Mouse (Mus musculus): ENCODE data around the gene Gm42742. TPM values are rescaled to one million over a fixed set of nuclear protein-coding genes. Genes with fewer than 3 reads are reported as not detected.
A peak's percentile ranks its signal among the peaks of the same experiment; 100 is the strongest.

The Gm42742 gene
- polyA plus RNA-seq, 1 experiment: 2.2 TPM

DNA sequence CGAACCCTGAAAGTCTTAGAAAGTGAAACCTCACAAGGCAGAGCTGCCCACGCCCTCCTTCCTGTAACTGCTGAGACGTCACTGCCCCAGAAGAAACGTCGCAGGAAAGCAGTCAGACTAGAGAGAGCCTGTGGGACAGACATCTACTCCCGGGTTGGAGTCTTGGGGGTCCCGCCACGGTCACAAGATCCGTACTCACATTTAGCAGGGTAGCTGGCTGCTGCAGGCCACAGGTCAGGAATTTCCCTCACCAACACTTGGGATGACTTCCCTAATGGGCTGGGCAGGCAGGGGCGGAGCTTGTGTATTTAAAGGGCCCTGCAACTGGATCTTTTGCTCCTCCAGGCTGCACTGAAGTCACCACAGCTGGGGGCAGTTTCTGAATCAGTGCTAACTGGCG lies 6.6 kb downstream of the Gm42742 start, which contains the start of gene Mvp:
Gene Mvp, minus strand, starts transcription at position 302 of the 400 bp plus-strand sequence.
- TF ChIP-seq POLR2A (IDR thresholded peaks at IDR 0.05; ENCODE audit: insufficient read depth, low read length): no peak
- TF ChIP-seq EP300 (IDR thresholded peaks at IDR 0.05; ENCODE audit: insufficient read depth, low read depth, low read length): no peak
- TF ChIP-seq CTCF (IDR thresholded peaks at IDR 0.05; ENCODE audit: low read depth, low read length): no peak
- peaks cover 9% of the 10 kb centered on the region for H3K36me3 ChIP-seq (ENCODE audit: control insufficient read depth, insufficient read depth, low read length, poor library complexity, severe bottlenecking)
- H3K27me3 ChIP-seq (ENCODE audit: control insufficient read depth, insufficient read depth, low read length, poor library complexity, severe bottlenecking): no peaks in the 10 kb centered on the region
- H3K9ac ChIP-seq (ENCODE audit: low read depth, poor library complexity, severe bottlenecking): peak within 1 kb of the TSS; percentile 35
- peak within 1 kb of the TSS; percentile 70 for H3K4me3 ChIP-seq (ENCODE audit: low read depth, low read length)
- no peaks in the 10 kb centered on the region for H3K9me3 ChIP-seq (replicated peaks; ENCODE audit: control insufficient read depth, insufficient read depth, low read length, poor library complexity, severe bottlenecking)
- H3K4me1 ChIP-seq (ENCODE audit: control insufficient read depth, insufficient read depth, low read length): peaks cover 5% of the 10 kb centered on the region
- H3K27ac ChIP-seq (ENCODE audit: insufficient read depth, low read length): peak within 1 kb of the TSS; percentile 61

DNA sequence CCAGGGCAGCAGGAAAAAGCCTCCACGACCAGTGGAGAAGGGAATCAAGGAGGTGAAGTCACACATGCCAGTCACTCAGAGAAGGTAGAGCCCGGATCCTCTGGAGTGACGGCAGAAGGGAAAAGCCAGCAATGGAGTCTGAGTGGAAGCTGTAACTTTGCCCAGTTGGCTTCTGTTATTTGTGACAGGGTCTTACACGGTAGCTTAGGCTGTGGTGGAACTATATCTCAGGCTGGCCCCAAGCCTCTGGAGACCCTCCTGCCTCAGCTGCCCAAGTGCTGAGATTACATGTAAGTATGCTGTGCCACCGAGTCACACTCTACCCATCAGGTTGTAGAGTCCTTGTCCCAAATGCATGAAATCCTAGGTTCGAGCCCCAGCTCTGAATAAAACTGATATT lies 7.5 kb downstream of the Gm42742 start:
- H3K9me3 ChIP-seq (replicated peaks; ENCODE audit: control insufficient read depth, insufficient read depth, low read length, poor library complexity, severe bottlenecking): no peaks in the 10 kb centered on the region
- no peak overlapping the region for H3K27ac ChIP-seq (ENCODE audit: insufficient read depth, low read length)
- TF ChIP-seq CTCF (IDR thresholded peaks at IDR 0.05; ENCODE audit: low read depth, low read length) (no peak), POLR2A (IDR thresholded peaks at IDR 0.05; ENCODE audit: insufficient read depth, low read length) (no peak), EP300 (IDR thresholded peaks at IDR 0.05; ENCODE audit: insufficient read depth, low read depth, low read length) (no peak)
- H3K9ac ChIP-seq (ENCODE audit: low read depth, poor library complexity, severe bottlenecking): no peak overlapping the region
- no peak overlapping the region for H3K4me3 ChIP-seq (ENCODE audit: low read depth, low read length)
- H3K4me1 ChIP-seq (ENCODE audit: control insufficient read depth, insufficient read depth, low read length): peaks cover 5% of the 10 kb centered on the region
- peaks cover 9% of the 10 kb centered on the region for H3K36me3 ChIP-seq (ENCODE audit: control insufficient read depth, insufficient read depth, low read length, poor library complexity, severe bottlenecking)
- no peaks in the 10 kb centered on the region for H3K27me3 ChIP-seq (ENCODE audit: control insufficient read depth, insufficient read depth, low read length, poor library complexity, severe bottlenecking)

DNA sequence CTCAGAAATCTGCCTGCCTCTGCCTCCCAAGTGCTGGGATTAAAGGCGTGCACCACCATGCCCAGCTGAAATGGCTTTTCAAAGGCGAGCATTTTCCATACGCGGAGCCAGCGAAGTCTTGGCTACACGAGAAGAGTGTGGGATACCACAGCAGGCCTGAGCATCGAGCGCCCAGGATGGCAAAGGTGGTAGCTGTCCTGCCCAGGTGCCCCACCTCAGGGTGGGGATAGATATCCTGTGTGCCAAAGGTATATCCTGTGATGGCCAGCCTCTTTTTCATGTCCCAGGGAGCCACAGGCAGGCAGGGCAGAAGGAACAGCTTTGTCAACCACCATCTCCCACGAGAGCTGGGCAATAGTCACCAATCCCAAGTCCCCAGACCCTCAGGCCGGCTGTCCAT lies 8.1 kb downstream of the Gm42742 start:
- H3K9me3 ChIP-seq (replicated peaks; ENCODE audit: control insufficient read depth, insufficient read depth, low read length, poor library complexity, severe bottlenecking): no peaks in the 10 kb centered on the region
- H3K36me3 ChIP-seq (ENCODE audit: control insufficient read depth, insufficient read depth, low read length, poor library complexity, severe bottlenecking): peaks cover 9% of the 10 kb centered on the region
- TF ChIP-seq CTCF (IDR thresholded peaks at IDR 0.05; ENCODE audit: low read depth, low read length): no peak
- no peak for TF ChIP-seq EP300 (IDR thresholded peaks at IDR 0.05; ENCODE audit: insufficient read depth, low read depth, low read length)
- no peak for TF ChIP-seq POLR2A (IDR thresholded peaks at IDR 0.05; ENCODE audit: insufficient read depth, low read length)
- H3K27ac ChIP-seq (ENCODE audit: insufficient read depth, low read length): no peak overlapping the region
- no peak overlapping the region for H3K9ac ChIP-seq (ENCODE audit: low read depth, poor library complexity, severe bottlenecking)
- H3K27me3 ChIP-seq (ENCODE audit: control insufficient read depth, insufficient read depth, low read length, poor library complexity, severe bottlenecking): no peaks in the 10 kb centered on the region
- no peak overlapping the region for H3K4me3 ChIP-seq (ENCODE audit: low read depth, low read length)
- H3K4me1 ChIP-seq (ENCODE audit: control insufficient read depth, insufficient read depth, low read length): peaks cover 5% of the 10 kb centered on the region

- H3K36me3 ChIP-seq (ENCODE audit: control insufficient read depth, insufficient read depth, low read length, poor library complexity, severe bottlenecking): peaks cover 9% of the 10 kb centered on the region
- H3K4me1 ChIP-seq (ENCODE audit: control insufficient read depth, insufficient read depth, low read length): peaks cover 7% of the 10 kb centered on the region
- H3K4me3 ChIP-seq (ENCODE audit: low read depth, low read length): no peak overlapping the region
- H3K9me3 ChIP-seq (replicated peaks; ENCODE audit: control insufficient read depth, insufficient read depth, low read length, poor library complexity, severe bottlenecking): no peaks in the 10 kb centered on the region
- 0 out of 2 replicates have a peak overlapping the region, but pooled peaks have one; percentile 7 for H3K27ac ChIP-seq (ENCODE audit: insufficient read depth, low read length)
- no peak for TF ChIP-seq POLR2A (IDR thresholded peaks at IDR 0.05; ENCODE audit: insufficient read depth, low read length)
- no peak for TF ChIP-seq EP300 (IDR thresholded peaks at IDR 0.05; ENCODE audit: insufficient read depth, low read depth, low read length)
- no peak for TF ChIP-seq CTCF (IDR thresholded peaks at IDR 0.05; ENCODE audit: low read depth, low read length)
- no peaks in the 10 kb centered on the region for H3K27me3 ChIP-seq (ENCODE audit: control insufficient read depth, insufficient read depth, low read length, poor library complexity, severe bottlenecking)
- no peak overlapping the region for H3K9ac ChIP-seq (ENCODE audit: low read depth, poor library complexity, severe bottlenecking)
These were observed 8.5 kb downstream of the Gm42742 start for GRCm38 (mm10) chr7:127012374-127012773.

GRCm38 (mm10) chr7:127011717-127012116 lies 9.2 kb downstream of the Gm42742 start:
- TF ChIP-seq EP300 (IDR thresholded peaks at IDR 0.05; ENCODE audit: insufficient read depth, low read depth, low read length): no peak
- TF ChIP-seq POLR2A (IDR thresholded peaks at IDR 0.05; ENCODE audit: insufficient read depth, low read length): no peak
- no peak for TF ChIP-seq CTCF (IDR thresholded peaks at IDR 0.05; ENCODE audit: low read depth, low read length)
- Histone ChIP-seq H3K4me1 (ENCODE audit: control insufficient read depth, insufficient read depth, low read length) (peaks cover 7% of the 10 kb centered on the region), H3K9me3 (replicated peaks; ENCODE audit: control insufficient read depth, insufficient read depth, low read length, poor library complexity, severe bottlenecking) (no peaks in the 10 kb centered on the region), H3K36me3 (ENCODE audit: control insufficient read depth, insufficient read depth, low read length, poor library complexity, severe bottlenecking) (peaks cover 9% of the 10 kb centered on the region), H3K9ac (ENCODE audit: low read depth, poor library complexity, severe bottlenecking) (peak overlapping the region; percentile 22; the same call in 1 of the 2 replicates), H3K27me3 (ENCODE audit: control insufficient read depth, insufficient read depth, low read length, poor library complexity, severe bottlenecking) (no peaks in the 10 kb centered on the region), H3K27ac (ENCODE audit: insufficient read depth, low read length) (0 out of 2 replicates have a peak overlapping the region, but pooled peaks have one; percentile 20), H3K4me3 (ENCODE audit: low read depth, low read length) (peak overlapping the region; percentile 21; the same call in 1 of the 2 replicates)

GRCm38 (mm10) chr7:127011051-127011450 lies 9.8 kb downstream of the Gm42742 start:
- Histone ChIP-seq H3K27me3 (ENCODE audit: control insufficient read depth, insufficient read depth, low read length, poor library complexity, severe bottlenecking) (no peaks in the 10 kb centered on the region), H3K4me3 (ENCODE audit: low read depth, low read length) (no peak overlapping the region), H3K9ac (ENCODE audit: low read depth, poor library complexity, severe bottlenecking) (0 out of 2 replicates have a peak overlapping the region, but pooled peaks have one; percentile 22), H3K27ac (ENCODE audit: insufficient read depth, low read length) (peak overlapping the region; percentile 20; the same call in 1 of the 2 replicates), H3K36me3 (ENCODE audit: control insufficient read depth, insufficient read depth, low read length, poor library complexity, severe bottlenecking) (peaks cover 9% of the 10 kb centered on the region), H3K9me3 (replicated peaks; ENCODE audit: control insufficient read depth, insufficient read depth, low read length, poor library complexity, severe bottlenecking) (no peaks in the 10 kb centered on the region), H3K4me1 (ENCODE audit: control insufficient read depth, insufficient read depth, low read length) (peaks cover 7% of the 10 kb centered on the region)
- no peak for TF ChIP-seq CTCF (IDR thresholded peaks at IDR 0.05; ENCODE audit: low read depth, low read length)
- TF ChIP-seq POLR2A (IDR thresholded peaks at IDR 0.05; ENCODE audit: insufficient read depth, low read length): no peak
- no peak for TF ChIP-seq EP300 (IDR thresholded peaks at IDR 0.05; ENCODE audit: insufficient read depth, low read depth, low read length)

Data from ES-Bruce4 (cell line).